Mouse (Mus musculus): Measurements from ENCODE around the gene Thap12. TPM values are rescaled to one million over a fixed set of nuclear protein-coding genes. Genes with fewer than 3 reads are reported as not detected.
A peak's percentile ranks its signal among the peaks of the same experiment; 100 is the strongest.

Thap12 gene
- polyA plus RNA-seq, 1 experiment from 2014 or later = 53.6 TPM

DNA sequence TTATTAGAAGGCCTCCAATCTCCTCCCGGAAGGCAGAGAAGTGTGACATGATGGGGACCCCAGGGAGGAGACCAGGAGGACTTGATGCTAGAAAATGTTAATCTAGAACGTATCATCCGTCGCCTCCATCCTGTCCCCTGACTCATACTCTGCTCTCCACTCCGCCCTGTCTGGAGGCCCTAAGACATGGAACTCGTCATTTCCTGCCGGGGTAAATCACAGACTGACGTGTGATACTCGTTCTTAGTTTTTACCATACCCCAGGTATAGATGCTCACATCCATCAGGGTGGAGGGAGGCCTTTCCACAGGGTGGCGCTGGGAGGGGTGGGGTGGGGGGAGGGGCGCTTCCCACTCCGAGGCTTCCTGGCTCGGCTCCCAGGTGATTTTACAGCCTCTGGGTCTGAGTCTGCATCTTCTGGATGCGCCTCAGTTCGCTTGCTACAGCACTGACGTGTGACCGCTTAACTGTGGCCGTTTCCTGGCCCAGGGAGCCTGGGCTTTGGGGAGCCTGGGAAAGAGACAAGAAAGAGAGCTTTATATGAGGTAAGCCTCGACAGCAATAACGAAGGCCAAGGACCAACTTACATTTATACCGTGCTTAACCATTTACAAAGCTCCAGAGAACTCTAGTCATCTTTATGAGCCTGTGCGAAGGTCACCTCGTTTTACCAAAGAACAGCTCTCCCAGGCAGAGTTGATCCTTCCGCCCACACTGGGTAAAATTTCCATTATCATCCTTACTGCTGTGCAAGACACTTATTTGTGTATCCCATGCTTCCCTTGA lies 9.9 kb upstream of the Thap12 start:
- H3K4me2 ChIP-seq (replicated peaks) = no peak overlapping the region

GRCm38 (mm10) chr7:98694046-98694445 lies 8.9 kb upstream of the Thap12 start:
- Histone ChIP-seq H3K4me3 (replicated peaks; ENCODE audit: low read length) (no peak overlapping the region), H3K27ac (no peak overlapping the region), H3K9me3 (ENCODE audit: control insufficient read depth, low read length) (no peaks in the 10 kb centered on the region), H3K36me3 (replicated peaks; ENCODE audit: control insufficient read depth, insufficient read depth) (no peaks in the 10 kb centered on the region), H3K9ac (no peak overlapping the region), H3K4me2 (replicated peaks) (no peak overlapping the region), H3K4me1 (replicated peaks; ENCODE audit: control insufficient read depth, insufficient read depth, low read length) (no peaks in the 10 kb centered on the region), H3K27me3 (ENCODE audit: control insufficient read depth, insufficient read depth, low read length) (no peaks in the 10 kb centered on the region)
- DNase-seq (ENCODE audit: low spot score) = no peak
- WGBS = 75% methylated on average over 5 of the region's 5 CpGs
- no peak for ATAC-seq (ENCODE audit: low FRiP score)

More for the DNA sequence above, 9.9 kb upstream of the Thap12 start:
- Histone ChIP-seq H3K27ac (no peak overlapping the region), H3K4me1 (replicated peaks; ENCODE audit: control insufficient read depth, insufficient read depth, low read length) (no peaks in the 10 kb centered on the region), H3K4me3 (replicated peaks; ENCODE audit: low read length) (no peak overlapping the region), H3K27me3 (ENCODE audit: control insufficient read depth, insufficient read depth, low read length) (no peaks in the 10 kb centered on the region), H3K36me3 (replicated peaks; ENCODE audit: control insufficient read depth, insufficient read depth) (no peaks in the 10 kb centered on the region), H3K9ac (no peak overlapping the region), H3K9me3 (ENCODE audit: control insufficient read depth, low read length) (no peaks in the 10 kb centered on the region)
- ATAC-seq (ENCODE audit: low FRiP score) = no peak
- DNase-seq (ENCODE audit: low spot score) = no peak
- 49% methylated on average over 24 of the region's 24 CpGs for WGBS

DNA sequence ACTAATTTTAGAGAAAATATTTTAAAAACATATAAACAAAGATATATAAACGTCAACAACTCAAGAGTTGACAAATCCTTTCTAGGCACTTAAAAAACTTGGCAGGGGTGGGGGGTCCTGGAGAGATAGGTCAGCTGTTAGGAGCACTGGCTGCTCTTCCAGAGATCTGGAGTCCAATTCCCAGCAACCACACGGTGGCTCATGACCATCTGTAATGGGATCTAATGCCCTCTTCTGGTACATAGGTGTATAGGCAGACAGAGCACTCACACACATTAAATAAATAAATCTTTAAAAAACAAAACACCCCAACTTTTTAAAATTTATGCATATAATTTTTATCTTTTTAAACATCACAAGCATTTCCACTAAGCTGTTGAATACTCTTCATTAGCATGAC lies 5.4 kb upstream of the Thap12 start:
- H3K36me3 ChIP-seq (replicated peaks; ENCODE audit: control insufficient read depth, insufficient read depth) = no peaks in the 10 kb centered on the region
- no peak overlapping the region for H3K9ac ChIP-seq
- H3K27me3 ChIP-seq (ENCODE audit: control insufficient read depth, insufficient read depth, low read length) = no peaks in the 10 kb centered on the region
- H3K4me3 ChIP-seq (replicated peaks; ENCODE audit: low read length) = no peak overlapping the region
- H3K4me2 ChIP-seq (replicated peaks) = no peak overlapping the region
- DNase-seq (ENCODE audit: low spot score) = peak; percentile 38
- H3K4me1 ChIP-seq (replicated peaks; ENCODE audit: control insufficient read depth, insufficient read depth, low read length) = peaks cover 8% of the 10 kb centered on the region
- H3K27ac ChIP-seq = no peak overlapping the region
- H3K9me3 ChIP-seq (ENCODE audit: control insufficient read depth, low read length) = no peaks in the 10 kb centered on the region
- WGBS = 14% methylated on average over 2 of the region's 2 CpGs
- ATAC-seq (ENCODE audit: low FRiP score) = no peak

DNA sequence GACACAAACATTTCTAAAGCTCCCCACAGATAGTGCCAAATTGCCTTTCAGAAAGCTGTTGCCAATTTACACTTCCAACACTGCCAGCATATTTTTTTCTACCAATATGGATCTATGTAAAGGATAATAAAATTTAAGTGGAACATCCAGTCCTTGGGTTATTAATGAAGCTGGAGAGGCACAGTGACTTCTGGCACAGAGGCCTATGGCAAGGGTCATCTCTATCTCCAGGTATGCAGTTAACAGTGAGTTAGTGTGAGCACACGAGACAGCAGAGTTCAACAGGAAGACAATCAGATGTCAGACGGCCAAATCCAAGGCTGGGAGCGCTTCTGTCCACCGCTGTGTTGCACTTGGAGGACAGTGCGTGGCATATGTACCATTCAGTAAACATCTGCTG lies 4.9 kb upstream of the Thap12 start:
- Histone ChIP-seq H3K27ac (no peak overlapping the region), H3K4me1 (replicated peaks; ENCODE audit: control insufficient read depth, insufficient read depth, low read length) (peaks cover 8% of the 10 kb centered on the region), H3K4me2 (replicated peaks) (no peak overlapping the region), H3K27me3 (ENCODE audit: control insufficient read depth, insufficient read depth, low read length) (no peaks in the 10 kb centered on the region), H3K36me3 (replicated peaks; ENCODE audit: control insufficient read depth, insufficient read depth) (no peaks in the 10 kb centered on the region), H3K9me3 (ENCODE audit: control insufficient read depth, low read length) (no peaks in the 10 kb centered on the region), H3K9ac (no peak overlapping the region), H3K4me3 (replicated peaks; ENCODE audit: low read length) (no peak overlapping the region)
- ATAC-seq (ENCODE audit: low FRiP score) (no peak), DNase-seq (ENCODE audit: low spot score) (no peak)
- WGBS = 66% methylated on average over 5 of the region's 5 CpGs

DNA sequence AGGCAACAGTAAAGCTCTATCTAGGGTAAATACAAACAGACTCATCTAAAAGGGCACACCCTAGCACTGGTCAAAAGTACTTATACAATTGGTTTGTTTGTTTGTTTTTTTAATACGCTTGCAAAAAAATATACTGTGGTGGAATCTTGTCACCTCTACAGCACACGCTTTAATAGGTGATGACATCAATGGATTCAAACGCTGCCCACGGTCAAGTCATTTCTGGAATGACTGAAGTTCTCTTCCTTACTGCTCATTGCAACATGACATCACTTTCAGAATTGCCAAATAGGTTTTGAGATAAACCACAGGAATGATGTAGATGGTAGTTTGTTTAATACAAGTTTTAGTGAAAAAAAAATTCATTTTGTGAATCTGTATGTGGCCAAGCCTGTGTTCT lies 4.3 kb upstream of the Thap12 start:
- H3K27ac ChIP-seq = no peak overlapping the region
- no peak overlapping the region for H3K4me2 ChIP-seq (replicated peaks)
- ATAC-seq (ENCODE audit: low FRiP score) (no peak), DNase-seq (ENCODE audit: low spot score) (no peak)
- 89% methylated on average over 4 of the region's 4 CpGs for WGBS
- peaks cover 9% of the 10 kb centered on the region for H3K4me1 ChIP-seq (replicated peaks; ENCODE audit: control insufficient read depth, insufficient read depth, low read length)
- H3K4me3 ChIP-seq (replicated peaks; ENCODE audit: low read length) = no peak overlapping the region
- no peak overlapping the region for H3K9ac ChIP-seq
- H3K36me3 ChIP-seq (replicated peaks; ENCODE audit: control insufficient read depth, insufficient read depth) = no peaks in the 10 kb centered on the region
- H3K9me3 ChIP-seq (ENCODE audit: control insufficient read depth, low read length) = no peaks in the 10 kb centered on the region
- H3K27me3 ChIP-seq (ENCODE audit: control insufficient read depth, insufficient read depth, low read length) = no peaks in the 10 kb centered on the region

DNA sequence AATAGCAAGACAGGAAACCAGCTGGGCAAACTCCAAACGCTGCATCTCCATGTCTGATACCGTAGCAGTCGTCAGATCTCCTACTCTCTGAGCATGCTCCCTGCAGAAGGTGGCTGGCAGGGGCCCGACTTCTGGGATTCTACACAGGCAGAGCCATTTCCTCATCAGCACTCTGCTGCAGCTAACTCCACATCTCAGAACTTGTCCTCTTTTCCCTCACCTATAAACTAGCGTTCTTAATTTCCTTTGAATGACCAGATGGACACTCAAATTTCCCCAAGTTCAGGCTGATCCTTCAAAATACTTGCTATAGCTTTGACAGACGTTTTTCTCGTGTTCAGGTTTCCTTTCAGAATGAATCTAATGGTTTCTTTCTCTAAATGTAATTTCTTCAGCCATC lies 1.1 kb upstream of the Thap12 start:
- no peaks in the 10 kb centered on the region for H3K36me3 ChIP-seq (replicated peaks; ENCODE audit: control insufficient read depth, insufficient read depth)
- DNase-seq (ENCODE audit: low spot score) (no peak), ATAC-seq (ENCODE audit: low FRiP score) (no peak)
- no peak overlapping the region for H3K27ac ChIP-seq
- H3K9ac ChIP-seq = peak overlapping the region; percentile 95
- H3K4me3 ChIP-seq (replicated peaks; ENCODE audit: low read length) = peak overlapping the region; percentile 98
- no peaks in the 10 kb centered on the region for H3K27me3 ChIP-seq (ENCODE audit: control insufficient read depth, insufficient read depth, low read length)
- 56% methylated on average over 7 of the region's 7 CpGs for WGBS
- no peaks in the 10 kb centered on the region for H3K9me3 ChIP-seq (ENCODE audit: control insufficient read depth, low read length)
- H3K4me2 ChIP-seq (replicated peaks) = peak overlapping the region; percentile 84
- peaks cover 31% of the 10 kb centered on the region for H3K4me1 ChIP-seq (replicated peaks; ENCODE audit: control insufficient read depth, insufficient read depth, low read length)

- no peak; the same call in 1 of the 2 replicates for ATAC-seq (ENCODE audit: low FRiP score)
- WGBS = under 1% methylated on average over 38 of the region's 38 CpGs
- Histone ChIP-seq H3K27me3 (ENCODE audit: control insufficient read depth, insufficient read depth, low read length) (no peaks in the 10 kb centered on the region), H3K27ac (peak overlapping the region; percentile 84), H3K4me3 (replicated peaks; ENCODE audit: low read length) (peak overlapping the region; percentile 98), H3K4me1 (replicated peaks; ENCODE audit: control insufficient read depth, insufficient read depth, low read length) (peaks cover 31% of the 10 kb centered on the region), H3K9me3 (ENCODE audit: control insufficient read depth, low read length) (no peaks in the 10 kb centered on the region), H3K4me2 (replicated peaks) (peak overlapping the region; percentile 70), H3K9ac (peak overlapping the region; percentile 95), H3K36me3 (replicated peaks; ENCODE audit: control insufficient read depth, insufficient read depth) (no peaks in the 10 kb centered on the region)
- peak; percentile 45 for DNase-seq (ENCODE audit: low spot score)
Observed at GRCm38 (mm10) chr7:98703365-98703881, 520 bp downstream of the Thap12 start.

DNA sequence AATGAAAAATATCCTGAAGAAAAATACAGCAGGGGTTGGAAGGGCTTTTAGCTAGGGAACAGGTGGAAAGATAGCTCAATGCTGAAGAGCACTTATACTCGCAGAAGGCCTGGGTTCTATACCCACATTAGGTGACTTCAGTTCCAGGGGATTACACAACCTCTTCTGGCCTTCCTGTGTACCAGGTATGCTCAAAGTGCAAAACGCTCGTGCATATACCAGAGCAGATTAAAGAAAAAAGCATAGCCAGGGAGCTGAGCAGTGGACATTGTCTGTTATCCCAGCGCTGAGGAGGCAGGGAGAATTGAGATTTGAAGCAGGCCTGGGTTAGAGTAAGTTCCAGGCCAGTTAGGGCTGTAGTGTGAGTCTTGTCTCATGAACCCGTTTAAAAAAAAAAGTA lies 1.4 kb downstream of the Thap12 start:
- 67% methylated on average over 5 of the region's 5 CpGs for WGBS
- Histone ChIP-seq H3K4me2 (replicated peaks) (peak overlapping the region; percentile 70), H3K9me3 (ENCODE audit: control insufficient read depth, low read length) (no peaks in the 10 kb centered on the region), H3K9ac (peak overlapping the region; percentile 95), H3K27me3 (ENCODE audit: control insufficient read depth, insufficient read depth, low read length) (no peaks in the 10 kb centered on the region), H3K27ac (no peak overlapping the region), H3K36me3 (replicated peaks; ENCODE audit: control insufficient read depth, insufficient read depth) (0 out of 2 replicates have a peak, but pooled peaks cover 4% of the 10 kb centered on the region), H3K4me1 (replicated peaks; ENCODE audit: control insufficient read depth, insufficient read depth, low read length) (peaks cover 31% of the 10 kb centered on the region), H3K4me3 (replicated peaks; ENCODE audit: low read length) (peak overlapping the region; percentile 98)
- ATAC-seq (ENCODE audit: low FRiP score) = no peak
- DNase-seq (ENCODE audit: low spot score) = no peak

- Histone ChIP-seq H3K27me3 (ENCODE audit: control insufficient read depth, insufficient read depth, low read length) (no peaks in the 10 kb centered on the region), H3K4me1 (replicated peaks; ENCODE audit: control insufficient read depth, insufficient read depth, low read length) (no peaks in the 10 kb centered on the region), H3K36me3 (replicated peaks; ENCODE audit: control insufficient read depth, insufficient read depth) (peaks cover 85% of the 10 kb centered on the region), H3K27ac (no peak overlapping the region), H3K9ac (no peak overlapping the region), H3K4me2 (replicated peaks) (no peak overlapping the region), H3K4me3 (replicated peaks; ENCODE audit: low read length) (no peak overlapping the region), H3K9me3 (ENCODE audit: control insufficient read depth, low read length) (no peaks in the 10 kb centered on the region)
- 95% methylated on average over 3 of the region's 3 CpGs for WGBS
- ATAC-seq (ENCODE audit: low FRiP score) (no peak), DNase-seq (ENCODE audit: low spot score) (no peak)
Observed at GRCm38 (mm10) chr7:98713661-98714060, 10.8 kb downstream of the Thap12 start.

All from hindbrain, embryonic 14.5 days (tissue).